Mouse (Mus musculus) liver, embryonic 14 days (tissue): ENCODE results near the gene Wdr72. TPM values are rescaled to one million over a fixed set of nuclear protein-coding genes. Genes with fewer than 3 reads are reported as not detected.

Experiments used
- polyA plus RNA-seq: library from polyadenylated mRNA; depleted of rRNA; stranded (reverse); fragments of >200 nt; gene quantifications from 2 replicates; pipeline ENCODE4 v1.2.3, GENCODE M21; 2012; rRNA removed

The Wdr72 gene
- polyA plus RNA-seq = not detected in 2 replicates

DNA sequence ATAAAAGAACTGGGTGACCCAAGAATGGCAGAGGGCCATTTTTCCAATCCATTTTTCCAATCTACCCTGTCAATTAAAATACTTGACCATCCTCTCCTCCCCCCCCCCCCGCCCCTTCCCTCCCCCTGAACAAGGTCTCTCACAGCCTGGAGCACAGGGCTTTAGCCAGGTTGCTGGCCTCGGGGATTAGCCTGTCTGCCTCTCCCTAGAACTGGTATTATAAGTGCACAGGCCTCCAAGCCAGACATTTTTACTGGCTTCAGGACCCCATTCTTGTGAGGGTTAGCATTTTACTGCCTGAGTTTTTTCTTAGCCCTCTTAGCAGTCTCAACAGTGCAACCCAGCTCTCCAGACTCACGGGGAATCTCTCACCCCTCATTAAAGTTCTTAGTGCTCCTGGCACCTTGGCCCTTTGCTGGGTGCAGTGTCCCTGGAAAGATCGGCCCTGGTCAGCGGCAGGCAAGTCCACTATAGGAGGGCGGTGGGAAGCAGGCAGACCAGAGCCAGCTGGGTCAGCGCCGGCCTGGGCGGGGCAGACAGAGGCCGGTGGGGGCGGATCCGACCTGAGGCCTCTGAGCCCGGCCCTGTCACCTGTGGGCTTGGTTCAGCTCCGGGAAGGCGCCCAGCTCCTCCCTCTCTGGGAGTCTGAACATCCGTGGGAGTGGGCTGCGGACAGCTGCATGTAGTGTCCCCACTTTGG is at the start of gene Wdr72:
Gene Wdr72 (plus strand): TSS at position 596 of the 700 bp plus-strand sequence.

Other genes starting within 250 kb of the Wdr72 start
- under 0.01 and 0.01 TPM in 2 replicates for gene Unc13c, start 141.4 kb upstream of the Wdr72 start, polyA plus RNA-seq